Mouse (Mus musculus) heart, postnatal 0 days (tissue): ENCODE results near the gene Ctla4. TPM values are rescaled to one million over a fixed set of nuclear protein-coding genes. Genes with fewer than 3 reads are reported as not detected.
A peak's percentile ranks its signal among the peaks of the same experiment; 100 is the strongest.

Experiments
- ATAC-seq: fragments of 200-750 bp; cut with Nextera tagmentation; 2 replicates; pipeline ENCODE4 v1.8.0; 2017; ENCODE audit warnings: low read depth, moderate number of reproducible peaks, moderate library complexity; ENCODE audit not compliant: insufficient read depth
- DNase-seq: peaks from one replicate; pipeline ENCODE4 v3.0.0-alpha.2; 2016; ENCODE audit warnings: low spot score
- H3K27ac ChIP-seq: fragments of 300-500 bp; sonication (generic); 2 replicates; pipeline ENCODE4 v1.5.1; 2014; ENCODE audit warnings: low read depth, mild to moderate bottlenecking
- H3K27me3 ChIP-seq: fragments of 300-500 bp; sonication (generic); 2 replicates; pipeline ENCODE4 v1.6.1; 2014; ENCODE audit warnings: low read length, mixed read lengths; ENCODE audit not compliant: control insufficient read depth, insufficient read depth
- H3K36me3 ChIP-seq: fragments of 300-500 bp; sonication (generic); replicated peaks from 2 replicates; pipeline ENCODE4 v1.6.1; 2014; ENCODE audit warnings: low read length, mixed read lengths; ENCODE audit not compliant: control insufficient read depth, insufficient read depth
- H3K4me1 ChIP-seq: fragments of 300-500 bp; sonication (generic); 2 replicates; pipeline ENCODE4 v1.6.1; 2014; ENCODE audit warnings: antibody characterized with exemption; ENCODE audit not compliant: control insufficient read depth, insufficient read depth
- H3K4me2 ChIP-seq: fragments of 300-500 bp; sonication (generic); 2 replicates; pipeline ENCODE4 v1.6.1; 2014; ENCODE audit warnings: low read depth, mild to moderate bottlenecking, low read length, moderate library complexity
- H3K4me3 ChIP-seq: fragments of 300-500 bp; sonication (generic); 2 replicates; pipeline ENCODE4 v1.5.1; 2014; ENCODE audit warnings: low read depth, low read length
- H3K9ac ChIP-seq: fragments of 300-500 bp; sonication (generic); replicated peaks from 2 replicates; pipeline ENCODE4 v1.6.1; 2014; ENCODE audit warnings: low read depth, low read length, mixed read lengths
- H3K9me3 ChIP-seq: fragments of 300-500 bp; sonication (generic); replicated peaks from 2 replicates; pipeline ENCODE4 v1.6.1; 2016; ENCODE audit warnings: low read length; ENCODE audit not compliant: control insufficient read depth
- CTCF ChIP-seq: IDR thresholded peaks from 2 replicates; pipeline ENCODE4 v1.5.1; 2016; ENCODE audit warnings: antibody characterized with exemption, control low read depth, low read depth
- EP300 ChIP-seq: IDR thresholded peaks from 2 replicates; pipeline ENCODE4 v1.6.1; 2016; ENCODE audit warnings: antibody characterized with exemption, low read depth
- WGBS: fragments of 180-500 bp; shearing (Covaris S2); extraction: QIAGEN DNeasy Blood & Tissue Kit; methylation state at CpG from one replicate; pipeline ENCODE4 v1.1.7; 2014; 5-methylcytosine and 5-hydroxymethylcytosine counted together
- polyA plus RNA-seq: library from polyadenylated mRNA; unstranded; fragments of >200 nt; fragmentation: Nextera tagmentation; extraction: Ambion mirVana; gene quantifications from 2 replicates; pipeline ENCODE4 v1.2.1, GENCODE M21; 2015
- total RNA-seq: library from RNA; depleted of rRNA; stranded (reverse); fragments of >200 nt; gene quantifications from 2 replicates; pipeline ENCODE4 v1.2.3, GENCODE M21; 2014; ENCODE audit warnings: low replicate concordance; rRNA removed

The Ctla4 gene
- total and polyA plus RNA-seq, 2 experiments from 2014 or later = not detected

GRCm38 (mm10) chr1:60958287-60958686, 71.5 kb downstream of the Ctla4 start:
- ATAC-seq (no peak), DNase-seq (no peak)
- Histone ChIP-seq H3K9me3 (no peaks in the 10 kb centered on the region), H3K4me1 (0 out of 2 replicates have a peak, but pooled peaks cover 7% of the 10 kb centered on the region), H3K27ac (no peak overlapping the region), H3K4me2 (no peak overlapping the region), H3K27me3 (no peaks in the 10 kb centered on the region), H3K36me3 (no peaks in the 10 kb centered on the region), H3K4me3 (no peak overlapping the region), H3K9ac (no peak overlapping the region)
- TF ChIP-seq EP300 (no peak), CTCF (no peak)
- WGBS = 92% methylated on average over 1 of the region's 1 CpGs

- peak overlapping the region; percentile 73 for H3K27ac ChIP-seq
- 0 out of 2 replicates have a peak, but pooled peaks cover 7% of the 10 kb centered on the region for H3K4me1 ChIP-seq
- no peaks in the 10 kb centered on the region for H3K9me3 ChIP-seq
- no peaks in the 10 kb centered on the region for H3K36me3 ChIP-seq
- WGBS = 42% methylated on average over 4 of the region's 4 CpGs
- ATAC-seq (no peak), DNase-seq (no peak)
- TF ChIP-seq EP300 (no peak), CTCF (no peak)
- H3K4me3 ChIP-seq = no peak overlapping the region
- H3K9ac ChIP-seq = no peak overlapping the region
- no peaks in the 10 kb centered on the region for H3K27me3 ChIP-seq
- H3K4me2 ChIP-seq = no peak overlapping the region
These were observed 72.4 kb downstream of the Ctla4 start for GRCm38 (mm10) chr1:60959246-60959645.

- 37% methylated on average over 11 of the region's 11 CpGs for WGBS
- Histone ChIP-seq H3K9ac (0 out of 2 replicates have a peak overlapping the region, but pooled peaks have one; percentile 6), H3K36me3 (no peaks in the 10 kb centered on the region), H3K4me1 (0 out of 2 replicates have a peak, but pooled peaks cover 7% of the 10 kb centered on the region), H3K4me3 (no peak overlapping the region), H3K27me3 (no peaks in the 10 kb centered on the region), H3K4me2 (peak overlapping the region; percentile 5; the same call in 1 of the 2 replicates), H3K27ac (peak overlapping the region; percentile 73), H3K9me3 (no peaks in the 10 kb centered on the region)
- peak; percentile 86 for ATAC-seq
- DNase-seq = peak; percentile 70
- TF ChIP-seq EP300 (peak; percentile 74; the same call in 1 of the 2 replicates), CTCF (no peak)
These were observed 73.7 kb downstream of the Ctla4 start for GRCm38 (mm10) chr1:60960451-60960850.

GRCm38 (mm10) chr1:60961080-60961479, 74.3 kb downstream of the Ctla4 start:
- Histone ChIP-seq H3K27me3 (no peaks in the 10 kb centered on the region), H3K9me3 (no peaks in the 10 kb centered on the region), H3K9ac (no peak overlapping the region), H3K4me3 (no peak overlapping the region), H3K36me3 (no peaks in the 10 kb centered on the region), H3K27ac (peak overlapping the region; percentile 73), H3K4me1 (0 out of 2 replicates have a peak, but pooled peaks cover 7% of the 10 kb centered on the region), H3K4me2 (0 out of 2 replicates have a peak overlapping the region, but pooled peaks have one; percentile 5)
- TF ChIP-seq CTCF = peak; percentile 84
- no peak for TF ChIP-seq EP300
- ATAC-seq = peak; percentile 84
- WGBS = 6% methylated on average over 4 of the region's 4 CpGs
- DNase-seq = peak; percentile 76

- TF ChIP-seq EP300 (no peak), CTCF (no peak)
- 83% methylated on average over 4 of the region's 4 CpGs for WGBS
- DNase-seq = no peak
- no peaks in the 10 kb centered on the region for H3K27me3 ChIP-seq
- 0 out of 2 replicates have a peak, but pooled peaks cover 7% of the 10 kb centered on the region for H3K4me1 ChIP-seq
- no peaks in the 10 kb centered on the region for H3K36me3 ChIP-seq
- no peaks in the 10 kb centered on the region for H3K9me3 ChIP-seq
- no peak overlapping the region for H3K4me2 ChIP-seq
- no peak overlapping the region for H3K4me3 ChIP-seq
- no peak overlapping the region for H3K27ac ChIP-seq
- H3K9ac ChIP-seq = no peak overlapping the region
- ATAC-seq = no peak
These were observed 75.3 kb downstream of the Ctla4 start for GRCm38 (mm10) chr1:60962095-60962494.

Other genes with a start within 250 kb of the Ctla4 start
- 0.11 and 0.89 TPM in 2 replicates for gene Cd28, start 170.2 kb upstream of the Ctla4 start, total RNA-seq
- gene Cd28, start 170.2 kb upstream of the Ctla4 start, polyA plus RNA-seq = 0.45 and 0.48 TPM in 2 replicates
- gene Icos, start 90.9 kb downstream of the Ctla4 start, total RNA-seq = 0.38 and 1.0 TPM in 2 replicates
- gene Icos, start 90.9 kb downstream of the Ctla4 start, polyA plus RNA-seq = 0.16 and 0.19 TPM in 2 replicates